Mouse (Mus musculus) layer of hippocampus, adult 18-20 months (tissue): ENCODE results near the gene Zfp991. TPM values are rescaled to one million over a fixed set of nuclear protein-coding genes. Genes with fewer than 3 reads are reported as not detected.
A peak's percentile ranks its signal among the peaks of the same experiment; 100 is the strongest.
"Not testable (repeated sequence)": the region's sequence is repeated elsewhere in the genome, so short reads cannot be mapped to it uniquely, and the experiment has no call there.

Experiments
- DNase-seq, 2 experiments: peaks; one replicate each; pipeline ENCODE4 v3.0.0; 2022; ENCODE audit warnings: low spot score in 2 of 2
- total RNA-seq, 2 experiments: library from RNA; stranded (reverse); gene quantifications; 2 replicates each; pipeline ENCODE4 v1.2.3; 2021

Gene Zfp991
- total RNA-seq, 2 experiments from 2014 or later, result 6.9 to 8.8 TPM

GRCm38 (mm10) chr4:147181969-147182705 lies 50.3 kb downstream of the Zfp991 start:
- DNase-seq, result not testable (repeated sequence)

- DNase-seq, result not testable (repeated sequence)
These were observed 55.0 kb downstream of the Zfp991 start for GRCm38 (mm10) chr4:147186824-147187223.

- DNase-seq, result not testable (repeated sequence)
These were observed 55.6 kb downstream of the Zfp991 start for GRCm38 (mm10) chr4:147187283-147187965.

GRCm38 (mm10) chr4:147195186-147195585 lies 63.3 kb downstream of the Zfp991 start:
- not testable (repeated sequence) for DNase-seq

- not testable (repeated sequence) for DNase-seq
These were observed 65.4 kb downstream of the Zfp991 start for GRCm38 (mm10) chr4:147197210-147197609.

- not testable (repeated sequence) for DNase-seq
These were observed 67.4 kb downstream of the Zfp991 start for GRCm38 (mm10) chr4:147199055-147199750.

- DNase-seq, result not testable (repeated sequence)
These were observed 70.3 kb downstream of the Zfp991 start for GRCm38 (mm10) chr4:147201920-147202660.

GRCm38 (mm10) chr4:147212182-147212928 lies 80.5 kb downstream of the Zfp991 start:
- not testable (repeated sequence) for DNase-seq

GRCm38 (mm10) chr4:147214233-147214632 lies 82.4 kb downstream of the Zfp991 start:
- DNase-seq, result not testable (repeated sequence)

- DNase-seq, result not testable (repeated sequence)
These were observed 85.8 kb downstream of the Zfp991 start for GRCm38 (mm10) chr4:147217676-147218075.

GRCm38 (mm10) chr4:147219319-147220070 lies 87.7 kb downstream of the Zfp991 start:
- peak in 1 of 2 experiments; percentile 6 for DNase-seq

- DNase-seq, result not testable (repeated sequence)
These were observed 88.4 kb downstream of the Zfp991 start for GRCm38 (mm10) chr4:147220226-147220625.

GRCm38 (mm10) chr4:147222021-147222420 lies 90.2 kb downstream of the Zfp991 start:
- peak in 1 of 2 experiments; percentile 22 for DNase-seq

GRCm38 (mm10) chr4:147223778-147224435 lies 92.1 kb downstream of the Zfp991 start:
- DNase-seq, result peak in 1 of 2 experiments; percentile 20

GRCm38 (mm10) chr4:147225616-147226015 lies 93.8 kb downstream of the Zfp991 start:
- DNase-seq, result not testable (repeated sequence)

- DNase-seq, result not testable (repeated sequence)
These were observed 98.2 kb downstream of the Zfp991 start for GRCm38 (mm10) chr4:147230026-147230425.
